Mouse (Mus musculus) T-helper 2 cell (primary cell): ENCODE measurements at regions not wholly inside any gene's neighbourhood (a gene's known extent, or its start where the extent isn't known, plus 50 kb on each side); places are given as distances from the start of the nearest gene placed in this dataset.

Experiments
- in situ Hi-C: fragments of 300-600 bp; cut with MboI, MseI; formaldehyde crosslinking; loops from one replicate; pipeline ENCODE4 v1.15.1; 2025; ENCODE audit warnings: high pct_unique_total_duplicates

- in situ Hi-C loops = no loop called here
These were observed 1389.0 kb upstream of the Acvr2a start for GRCm38 (mm10) chr2:47424910-47425309.

- in situ Hi-C loops = no loop called here
These were observed 1384.1 kb upstream of the Acvr2a start for GRCm38 (mm10) chr2:47429843-47430242.

DNA sequence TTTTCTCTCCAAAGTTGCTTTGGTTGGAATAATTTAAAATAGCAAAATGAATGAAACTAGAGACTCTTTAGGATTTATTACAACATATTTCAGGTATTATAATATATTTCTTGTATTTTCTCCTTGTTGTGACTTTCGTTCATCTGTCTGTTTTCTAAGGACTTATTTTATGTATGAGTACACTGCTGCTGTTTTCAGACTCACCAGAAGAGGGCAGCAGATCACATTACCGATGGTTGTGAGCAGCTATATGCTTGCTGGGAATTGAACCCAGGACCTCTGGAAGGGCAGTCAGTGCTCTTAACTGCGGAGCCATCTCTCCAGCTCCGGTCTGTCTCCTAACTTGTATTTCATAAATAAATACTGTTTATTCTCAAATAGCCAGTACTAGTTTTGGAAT is 1347.9 kb upstream of the Acvr2a start:
- in situ Hi-C loops = no loop called here

DNA sequence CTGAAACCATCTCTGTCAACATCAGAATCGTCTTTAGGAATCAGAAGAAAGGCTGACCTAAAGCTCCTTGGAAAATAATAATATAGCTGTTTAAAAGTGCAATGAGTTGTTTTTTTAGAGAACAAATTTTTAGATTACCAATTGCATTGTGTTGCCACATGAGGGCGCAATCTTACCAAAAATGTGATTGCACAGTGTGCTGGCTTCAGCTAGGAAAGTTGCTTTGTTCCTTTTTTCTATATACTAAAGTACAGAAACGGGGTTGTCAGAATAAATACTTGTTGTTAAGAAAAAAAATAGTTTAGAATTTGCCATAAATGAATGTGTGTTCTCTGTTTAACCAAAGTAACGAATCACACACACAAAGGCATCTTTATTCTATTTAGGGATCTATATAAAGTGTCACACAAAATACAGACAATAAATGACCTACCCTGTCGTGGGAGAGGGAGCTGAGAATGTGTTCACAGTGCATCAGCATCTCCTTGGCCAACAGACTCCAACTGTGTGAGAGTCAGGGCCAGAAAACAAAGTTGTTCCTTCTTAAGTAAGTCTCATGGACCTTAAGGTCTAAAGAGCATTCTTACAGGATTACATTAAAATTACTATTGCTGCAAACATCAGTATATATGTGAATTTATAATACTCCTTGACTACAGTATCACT is 1321.9 kb upstream of the Acvr2a start:
- in situ Hi-C loops = loop anchor here (10.0 kb wide), 1 partner anchor 1393 kb away; no protein-coding TSS in a partner anchor
